Mouse (Mus musculus): ENCODE data around the gene Slco2a1. TPM values are rescaled to one million over a fixed set of nuclear protein-coding genes. Genes with fewer than 3 reads are reported as not detected.

Gene Slco2a1
- polyA plus RNA-seq, 1 experiment from 2014 or later = 21.4 TPM

GRCm38 (mm10) chr9:103027150-103027889 lies 38.8 kb downstream of the Slco2a1 start:
- H3K9me3 ChIP-seq (ENCODE audit: control insufficient read depth, low read length) = no peaks in the 10 kb centered on the region
- H3K27ac ChIP-seq (ENCODE audit: low read length) = no peak overlapping the region
- no peaks in the 10 kb centered on the region for H3K36me3 ChIP-seq (ENCODE audit: control insufficient read depth, insufficient read depth, low read length)
- no peak overlapping the region for H3K4me2 ChIP-seq (ENCODE audit: low read depth, low read length)
- peaks cover 7% of the 10 kb centered on the region for H3K4me1 ChIP-seq (replicated peaks; ENCODE audit: control insufficient read depth, insufficient read depth, low read length)
- ATAC-seq (ENCODE audit: low read depth) = no peak
- H3K4me3 ChIP-seq (ENCODE audit: low read length) = no peak overlapping the region
- H3K9ac ChIP-seq (ENCODE audit: low read length) = no peak overlapping the region
- no peaks in the 10 kb centered on the region for H3K27me3 ChIP-seq (ENCODE audit: control insufficient read depth, insufficient read depth, low read depth, low read length)
- 76% methylated on average over 11 of the region's 11 CpGs for WGBS

GRCm38 (mm10) chr9:103029012-103029411 lies 40.5 kb downstream of the Slco2a1 start:
- no peak overlapping the region for H3K9ac ChIP-seq (ENCODE audit: low read length)
- H3K4me2 ChIP-seq (ENCODE audit: low read depth, low read length) = no peak overlapping the region
- H3K27ac ChIP-seq (ENCODE audit: low read length) = no peak overlapping the region
- H3K4me3 ChIP-seq (ENCODE audit: low read length) = no peak overlapping the region
- WGBS = 45% methylated on average over 8 of the region's 8 CpGs
- no peaks in the 10 kb centered on the region for H3K36me3 ChIP-seq (ENCODE audit: control insufficient read depth, insufficient read depth, low read length)
- H3K4me1 ChIP-seq (replicated peaks; ENCODE audit: control insufficient read depth, insufficient read depth, low read length) = peaks cover 14% of the 10 kb centered on the region
- no peaks in the 10 kb centered on the region for H3K9me3 ChIP-seq (ENCODE audit: control insufficient read depth, low read length)
- no peak for ATAC-seq (ENCODE audit: low read depth)
- H3K27me3 ChIP-seq (ENCODE audit: control insufficient read depth, insufficient read depth, low read depth, low read length) = no peaks in the 10 kb centered on the region

- peaks cover 14% of the 10 kb centered on the region for H3K4me1 ChIP-seq (replicated peaks; ENCODE audit: control insufficient read depth, insufficient read depth, low read length)
- H3K4me3 ChIP-seq (ENCODE audit: low read length) = no peak overlapping the region
- no peaks in the 10 kb centered on the region for H3K36me3 ChIP-seq (ENCODE audit: control insufficient read depth, insufficient read depth, low read length)
- no peak overlapping the region for H3K9ac ChIP-seq (ENCODE audit: low read length)
- H3K4me2 ChIP-seq (ENCODE audit: low read depth, low read length) = no peak overlapping the region
- no peaks in the 10 kb centered on the region for H3K9me3 ChIP-seq (ENCODE audit: control insufficient read depth, low read length)
- WGBS = 76% methylated on average over 2 of the region's 2 CpGs
- ATAC-seq (ENCODE audit: low read depth) = no peak
- H3K27ac ChIP-seq (ENCODE audit: low read length) = no peak overlapping the region
- H3K27me3 ChIP-seq (ENCODE audit: control insufficient read depth, insufficient read depth, low read depth, low read length) = no peaks in the 10 kb centered on the region
These were observed 41.5 kb downstream of the Slco2a1 start for GRCm38 (mm10) chr9:103030041-103030440.

GRCm38 (mm10) chr9:103031211-103031610 lies 42.7 kb downstream of the Slco2a1 start:
- H3K27ac ChIP-seq (ENCODE audit: low read length) = no peak overlapping the region
- WGBS = 65% methylated on average over 5 of the region's 5 CpGs
- H3K4me3 ChIP-seq (ENCODE audit: low read length) = no peak overlapping the region
- no peaks in the 10 kb centered on the region for H3K27me3 ChIP-seq (ENCODE audit: control insufficient read depth, insufficient read depth, low read depth, low read length)
- peaks cover 14% of the 10 kb centered on the region for H3K4me1 ChIP-seq (replicated peaks; ENCODE audit: control insufficient read depth, insufficient read depth, low read length)
- H3K9me3 ChIP-seq (ENCODE audit: control insufficient read depth, low read length) = no peaks in the 10 kb centered on the region
- no peak overlapping the region for H3K4me2 ChIP-seq (ENCODE audit: low read depth, low read length)
- ATAC-seq (ENCODE audit: low read depth) = no peak
- H3K36me3 ChIP-seq (ENCODE audit: control insufficient read depth, insufficient read depth, low read length) = no peaks in the 10 kb centered on the region
- H3K9ac ChIP-seq (ENCODE audit: low read length) = no peak overlapping the region

GRCm38 (mm10) chr9:103032193-103032592 lies 43.7 kb downstream of the Slco2a1 start:
- peaks cover 14% of the 10 kb centered on the region for H3K4me1 ChIP-seq (replicated peaks; ENCODE audit: control insufficient read depth, insufficient read depth, low read length)
- H3K9ac ChIP-seq (ENCODE audit: low read length) = no peak overlapping the region
- no peaks in the 10 kb centered on the region for H3K9me3 ChIP-seq (ENCODE audit: control insufficient read depth, low read length)
- ATAC-seq (ENCODE audit: low read depth) = peak; percentile 56; the same call in 1 of the 2 replicates
- H3K4me3 ChIP-seq (ENCODE audit: low read length) = no peak overlapping the region
- 21% methylated on average over 8 of the region's 8 CpGs for WGBS
- H3K4me2 ChIP-seq (ENCODE audit: low read depth, low read length) = no peak overlapping the region
- peak overlapping the region; percentile 27; the same call in 1 of the 2 replicates for H3K27ac ChIP-seq (ENCODE audit: low read length)
- no peaks in the 10 kb centered on the region for H3K27me3 ChIP-seq (ENCODE audit: control insufficient read depth, insufficient read depth, low read depth, low read length)
- no peaks in the 10 kb centered on the region for H3K36me3 ChIP-seq (ENCODE audit: control insufficient read depth, insufficient read depth, low read length)

- 46% methylated on average over 3 of the region's 3 CpGs for whole genome bisulfite sequencing
- ATAC-seq (ENCODE audit: low read depth) = no peak
- Histone ChIP-seq H3K9me3 (ENCODE audit: control insufficient read depth, low read length) (no peaks in the 10 kb centered on the region), H3K4me1 (replicated peaks; ENCODE audit: control insufficient read depth, insufficient read depth, low read length) (peaks cover 16% of the 10 kb centered on the region), H3K27me3 (ENCODE audit: control insufficient read depth, insufficient read depth, low read depth, low read length) (no peaks in the 10 kb centered on the region), H3K4me2 (ENCODE audit: low read depth, low read length) (no peak overlapping the region), H3K9ac (ENCODE audit: low read length) (no peak overlapping the region), H3K4me3 (ENCODE audit: low read length) (no peak overlapping the region), H3K27ac (ENCODE audit: low read length) (no peak overlapping the region), H3K36me3 (ENCODE audit: control insufficient read depth, insufficient read depth, low read length) (no peaks in the 10 kb centered on the region)
These were observed 44.9 kb downstream of the Slco2a1 start for GRCm38 (mm10) chr9:103033381-103033780.

- Histone ChIP-seq H3K27me3 (ENCODE audit: control insufficient read depth, insufficient read depth, low read depth, low read length) (no peaks in the 10 kb centered on the region), H3K9me3 (ENCODE audit: control insufficient read depth, low read length) (no peaks in the 10 kb centered on the region), H3K4me2 (ENCODE audit: low read depth, low read length) (no peak overlapping the region), H3K27ac (ENCODE audit: low read length) (peak overlapping the region; percentile 73), H3K4me3 (ENCODE audit: low read length) (no peak overlapping the region), H3K36me3 (ENCODE audit: control insufficient read depth, insufficient read depth, low read length) (no peaks in the 10 kb centered on the region), H3K9ac (ENCODE audit: low read length) (no peak overlapping the region), H3K4me1 (replicated peaks; ENCODE audit: control insufficient read depth, insufficient read depth, low read length) (peaks cover 13% of the 10 kb centered on the region)
- 63% methylated on average over 8 of the region's 8 CpGs for WGBS
- peak; percentile 65 for ATAC-seq (ENCODE audit: low read depth)
These were observed 48.5 kb downstream of the Slco2a1 start for GRCm38 (mm10) chr9:103036971-103037391.

GRCm38 (mm10) chr9:103038266-103038665 lies 49.8 kb downstream of the Slco2a1 start:
- no peak overlapping the region for H3K4me3 ChIP-seq (ENCODE audit: low read length)
- H3K9me3 ChIP-seq (ENCODE audit: control insufficient read depth, low read length) = no peaks in the 10 kb centered on the region
- ATAC-seq (ENCODE audit: low read depth) = no peak
- H3K36me3 ChIP-seq (ENCODE audit: control insufficient read depth, insufficient read depth, low read length) = no peaks in the 10 kb centered on the region
- no peak overlapping the region for H3K27ac ChIP-seq (ENCODE audit: low read length)
- H3K4me1 ChIP-seq (replicated peaks; ENCODE audit: control insufficient read depth, insufficient read depth, low read length) = peaks cover 2% of the 10 kb centered on the region
- H3K27me3 ChIP-seq (ENCODE audit: control insufficient read depth, insufficient read depth, low read depth, low read length) = no peaks in the 10 kb centered on the region
- 56% methylated on average over 2 of the region's 2 CpGs for WGBS
- H3K9ac ChIP-seq (ENCODE audit: low read length) = no peak overlapping the region
- H3K4me2 ChIP-seq (ENCODE audit: low read depth, low read length) = no peak overlapping the region

- Histone ChIP-seq H3K9ac (ENCODE audit: low read length) (no peak overlapping the region), H3K4me2 (ENCODE audit: low read depth, low read length) (no peak overlapping the region), H3K36me3 (ENCODE audit: control insufficient read depth, insufficient read depth, low read length) (no peaks in the 10 kb centered on the region), H3K4me1 (replicated peaks; ENCODE audit: control insufficient read depth, insufficient read depth, low read length) (peaks cover 2% of the 10 kb centered on the region), H3K9me3 (ENCODE audit: control insufficient read depth, low read length) (no peaks in the 10 kb centered on the region), H3K4me3 (ENCODE audit: low read length) (no peak overlapping the region), H3K27ac (ENCODE audit: low read length) (no peak overlapping the region), H3K27me3 (ENCODE audit: control insufficient read depth, insufficient read depth, low read depth, low read length) (no peaks in the 10 kb centered on the region)
- 71% methylated on average over 7 of the region's 7 CpGs for WGBS
- no peak for ATAC-seq (ENCODE audit: low read depth)
These were observed 50.2 kb downstream of the Slco2a1 start for GRCm38 (mm10) chr9:103038705-103039104.

Data from lung, embryonic 16.5 days (tissue).